Mouse (Mus musculus): ENCODE data around the gene Gp2.
A peak's percentile ranks its signal among the peaks of the same experiment; 100 is the strongest.

The Gp2 gene

DNA sequence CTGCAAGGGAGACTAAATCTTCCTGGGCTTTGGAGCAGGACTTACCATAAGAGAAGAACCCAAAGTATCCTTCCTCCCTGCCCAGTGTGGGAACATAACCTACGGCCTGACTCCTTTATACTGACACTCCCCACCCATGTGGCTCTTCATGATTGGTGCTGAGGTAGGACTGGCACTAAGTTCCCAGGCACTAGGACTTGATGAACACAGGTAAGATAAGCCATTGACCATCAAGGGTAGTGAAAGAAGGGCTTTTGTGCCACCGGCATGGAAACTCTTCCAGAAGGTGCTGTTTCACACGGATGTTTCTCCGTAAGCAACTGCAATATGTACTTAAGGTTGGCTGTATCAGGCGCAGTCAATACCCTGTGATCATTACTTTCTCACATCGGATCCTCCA is at the start of gene Gp2:
Gene Gp2 (minus strand): TSS at position 101 of the 400 bp plus-strand sequence.
- no peak for DNase-seq (ENCODE audit: low spot score in 2 of 2)

DNA sequence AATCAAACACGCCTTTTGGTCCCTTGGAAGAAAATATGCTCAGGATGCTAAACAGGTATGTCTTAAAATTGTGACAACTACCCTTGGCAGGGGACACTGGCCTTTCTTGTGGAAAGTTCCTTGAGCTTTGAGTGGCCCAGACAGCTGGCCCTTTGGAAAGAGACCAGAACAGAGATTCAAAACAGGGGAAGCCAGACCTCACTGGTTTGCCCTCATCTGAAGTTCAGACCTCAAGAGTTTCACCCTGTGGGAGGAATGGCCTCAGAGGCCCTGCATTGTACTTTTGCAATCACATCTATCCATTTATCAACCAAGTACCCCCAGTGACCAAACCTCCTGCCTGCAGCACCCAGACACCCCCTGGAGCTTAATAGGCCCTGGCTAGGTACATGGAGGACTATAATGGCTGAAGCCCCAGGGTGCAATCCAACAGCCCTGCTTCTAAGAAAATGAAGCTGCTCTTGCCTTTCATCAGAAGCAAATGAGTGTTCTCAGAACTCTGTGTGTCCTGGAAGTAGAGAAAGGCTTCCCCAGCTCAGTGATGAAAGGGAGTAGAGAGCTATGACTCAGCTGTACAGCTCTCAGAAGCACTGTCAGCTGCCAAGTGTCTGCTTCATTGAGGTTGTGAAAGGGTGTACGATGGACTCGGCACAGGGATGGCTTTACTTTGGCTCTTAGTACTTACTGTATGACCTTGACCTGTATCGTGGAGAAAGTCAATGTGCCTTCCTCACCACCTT is 31.1 kb upstream of the Gp2 start:
- DNase-seq (ENCODE audit: low spot score in 2 of 2), result no peak

DNA sequence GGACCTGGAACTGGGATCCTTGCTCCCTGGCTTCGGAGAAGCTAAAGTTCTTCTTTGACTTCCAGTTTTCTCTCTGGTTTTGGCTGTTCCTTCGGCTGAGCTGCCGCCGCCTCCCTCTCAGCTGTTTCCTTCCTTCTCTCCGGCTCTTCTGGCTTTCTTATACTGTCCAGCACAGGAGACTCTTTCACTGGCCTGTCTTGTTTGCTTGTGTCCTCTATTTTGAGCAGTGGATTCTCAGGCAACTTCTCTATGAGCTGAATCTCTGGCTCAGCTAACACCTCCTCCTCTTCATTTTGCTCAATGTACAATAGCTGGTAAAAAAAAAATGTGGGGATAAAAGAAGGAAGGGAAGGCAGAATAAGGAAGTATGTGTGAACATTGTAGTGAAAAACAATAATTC is 27.6 kb upstream of the Gp2 start:
- DNase-seq (ENCODE audit: low spot score in 2 of 2), result no peak

DNA sequence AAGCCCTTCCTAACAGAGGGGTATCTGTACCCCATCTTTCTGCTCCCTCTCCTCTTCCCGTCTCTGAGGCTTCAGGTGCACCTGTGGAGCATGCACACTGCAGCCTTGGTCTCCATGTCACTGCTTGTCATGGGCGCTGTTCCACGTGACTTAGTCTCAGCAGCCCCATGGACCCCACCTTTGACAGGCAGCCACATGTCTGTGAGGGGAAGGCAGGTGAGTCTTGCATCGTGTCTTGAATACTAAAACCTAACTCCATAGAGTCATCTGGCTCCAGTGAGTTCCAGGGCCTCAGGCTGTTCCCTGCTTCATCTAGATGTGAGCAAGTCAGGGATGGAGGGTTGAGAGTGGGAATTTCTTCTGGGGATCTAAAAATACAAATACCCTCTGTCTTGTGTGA is 25.1 kb upstream of the Gp2 start:
- DNase-seq (ENCODE audit: low spot score in 2 of 2), result no peak

DNA sequence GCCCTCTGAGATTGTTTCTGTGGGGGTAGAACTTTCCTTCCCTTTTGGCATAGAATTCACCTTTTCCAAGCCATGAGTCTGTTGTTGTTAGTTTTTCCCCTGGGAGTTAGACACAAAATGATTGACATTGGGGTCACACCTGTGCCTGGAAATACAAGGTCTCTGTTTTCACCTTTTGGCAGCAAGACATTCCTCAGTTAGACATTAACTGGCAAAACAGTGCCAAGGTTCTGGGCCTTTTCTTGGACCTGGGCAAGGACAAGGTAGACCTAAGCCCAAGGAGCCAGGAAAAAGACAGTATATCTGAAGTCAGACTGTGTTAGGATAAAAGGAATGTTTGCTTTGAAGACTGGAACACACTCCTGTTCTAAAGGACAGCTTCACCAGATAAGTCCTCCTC is 20.2 kb upstream of the Gp2 start, which contains the start of gene Umod:
Gene Umod (minus strand): TSS at position 27 of the 400 bp plus-strand sequence.
- DNase-seq (ENCODE audit: low spot score in 2 of 2), result no peak

DNA sequence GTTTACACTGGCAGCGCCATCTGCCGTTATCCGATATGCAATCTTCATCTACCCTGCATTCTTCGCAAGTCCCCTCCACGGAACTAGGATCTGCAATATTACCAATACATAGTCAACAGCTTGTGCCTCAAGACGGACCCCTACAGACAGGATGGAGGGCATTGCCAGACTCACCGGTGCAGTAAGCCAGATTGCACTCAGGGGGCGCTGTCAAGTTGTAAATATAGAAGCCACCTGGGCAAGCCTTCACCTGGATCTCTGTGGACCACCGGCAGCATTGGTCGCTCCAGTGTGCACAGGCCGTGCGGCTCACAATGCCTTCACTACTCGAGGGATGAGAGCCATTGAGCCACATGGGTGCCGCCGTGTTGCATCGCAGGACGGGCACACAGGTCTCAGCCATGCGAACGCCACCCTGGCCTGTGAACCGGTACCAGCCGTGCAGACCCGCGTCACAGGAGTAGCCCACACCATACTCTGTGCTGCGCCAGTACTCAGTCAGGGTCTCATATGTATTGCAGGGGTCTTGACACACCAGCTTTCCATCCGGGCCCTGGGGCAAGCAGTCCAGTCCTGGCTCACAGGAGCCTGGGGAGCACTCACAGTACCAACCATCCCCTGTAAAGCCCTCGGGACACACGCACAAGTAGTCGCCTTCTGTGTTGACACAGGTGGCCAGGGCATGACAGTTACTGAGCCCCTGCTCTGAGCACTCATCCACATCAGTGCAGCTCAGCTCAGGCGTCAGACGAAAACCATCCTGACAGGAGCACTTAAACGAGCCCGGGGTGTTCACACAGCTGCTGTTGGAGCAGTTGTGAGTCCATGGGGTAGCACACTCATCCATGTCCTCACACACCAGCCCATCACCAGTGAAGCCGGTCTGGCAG is 17.7 kb upstream of the Gp2 start:
- no peak for DNase-seq (ENCODE audit: low spot score in 2 of 2)

DNA sequence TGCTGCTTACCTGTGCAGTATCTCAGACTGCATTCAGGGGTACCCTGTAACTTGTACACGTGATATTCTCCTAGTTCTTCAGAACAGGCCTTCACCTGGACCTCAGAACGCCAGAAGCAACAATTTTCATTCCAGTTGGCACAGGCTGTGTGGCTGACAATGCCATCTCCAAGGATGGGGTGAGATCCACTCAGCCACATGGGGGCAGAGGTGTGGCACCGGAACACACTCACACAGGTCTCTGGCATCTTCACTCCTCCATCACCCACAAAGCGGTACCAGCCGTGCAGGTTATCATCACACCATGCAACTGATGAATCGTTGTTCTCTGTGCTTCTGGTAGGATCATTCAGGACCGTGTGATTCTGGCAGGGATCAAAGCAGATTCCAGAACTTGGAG is 4.9 kb downstream of the Gp2 start:
- DNase-seq (ENCODE audit: low spot score in 2 of 2), result no peak

DNA sequence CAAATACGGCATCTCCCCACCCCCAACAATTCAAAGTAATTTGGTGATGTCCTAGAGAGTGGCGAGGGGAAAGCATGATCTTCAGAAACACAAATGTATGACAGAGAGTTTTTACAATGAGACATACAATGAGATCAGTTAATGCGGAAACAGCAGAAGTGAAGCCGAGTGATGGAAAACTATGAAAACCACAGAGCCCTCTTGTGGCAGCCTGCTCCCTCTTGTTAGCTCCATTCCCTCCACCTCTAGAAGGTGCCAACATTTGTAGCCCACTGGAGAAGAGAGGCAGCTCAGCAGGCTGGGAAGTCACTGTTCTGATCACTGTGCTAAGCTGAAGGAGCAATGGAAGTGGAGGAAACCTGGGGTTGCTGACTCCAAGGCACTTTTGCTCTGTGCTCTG is 15.2 kb downstream of the Gp2 start:
- peak in 1 of 2 experiments; percentile 5 for DNase-seq (ENCODE audit: low spot score in 2 of 2)

DNA sequence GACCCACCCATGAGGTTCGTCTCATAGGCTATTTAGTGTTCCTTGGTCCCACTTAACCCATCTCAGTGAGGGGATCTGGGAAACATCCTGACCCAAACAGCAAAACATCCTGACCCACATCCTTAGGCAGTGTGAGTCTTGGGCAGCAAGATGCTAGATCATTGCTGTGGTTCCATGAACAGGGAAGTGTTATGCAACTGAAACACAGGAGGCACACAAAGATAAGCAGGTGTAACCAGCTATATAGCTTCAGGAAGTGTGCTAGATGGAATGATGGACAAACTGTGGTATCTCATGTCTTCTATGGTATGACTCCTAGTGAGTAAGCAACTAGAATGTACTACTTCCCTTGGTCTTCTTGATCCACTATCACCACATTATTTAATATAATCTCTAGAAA is 17.1 kb downstream of the Gp2 start:
- DNase-seq (ENCODE audit: low spot score in 2 of 2), result no peak

DNA sequence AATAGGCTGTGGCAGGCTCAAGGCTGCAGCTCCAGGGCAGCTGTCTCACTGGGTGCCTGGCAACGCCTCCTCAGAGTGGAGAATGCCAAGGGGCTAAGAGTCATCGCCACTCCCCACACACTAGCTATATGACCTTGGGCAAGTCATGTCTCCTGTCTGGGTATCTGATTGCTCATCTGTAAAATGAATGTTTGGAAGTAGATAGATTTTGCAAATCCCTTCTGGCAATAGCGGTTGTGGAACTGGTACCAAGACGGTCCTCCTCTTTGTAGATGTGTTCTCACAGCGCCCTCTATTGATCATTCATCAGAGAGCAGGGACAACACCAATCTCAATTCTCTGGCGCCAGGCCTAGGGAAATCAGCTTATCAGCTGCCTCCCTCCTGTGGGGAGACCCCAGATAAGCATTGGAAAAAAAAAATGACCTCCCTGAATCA is 31.9 kb downstream of the Gp2 start:
- DNase-seq (ENCODE audit: low spot score in 2 of 2), result peak; percentile 8 to 49

DNA sequence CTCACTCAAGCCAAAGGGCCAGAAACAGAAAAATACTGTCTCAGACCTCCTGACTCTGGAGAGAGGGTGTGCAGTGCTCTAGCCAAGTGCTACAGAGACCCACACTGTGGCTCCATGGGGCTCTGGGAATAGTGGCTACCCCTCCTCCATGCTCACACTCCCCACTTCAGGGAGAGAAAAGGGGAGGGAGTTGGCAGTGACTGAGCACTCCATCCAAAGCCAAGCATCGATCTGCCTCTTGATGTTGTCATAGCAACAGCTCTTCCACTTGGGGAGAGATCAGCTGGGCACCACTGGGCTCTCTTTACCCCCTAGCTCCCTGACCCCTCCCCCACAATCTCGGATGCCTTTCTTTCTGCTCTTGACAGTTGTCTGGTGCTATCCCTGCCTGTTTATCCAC is 38.4 kb downstream of the Gp2 start:
- DNase-seq (ENCODE audit: low spot score in 2 of 2), result no peak

DNA sequence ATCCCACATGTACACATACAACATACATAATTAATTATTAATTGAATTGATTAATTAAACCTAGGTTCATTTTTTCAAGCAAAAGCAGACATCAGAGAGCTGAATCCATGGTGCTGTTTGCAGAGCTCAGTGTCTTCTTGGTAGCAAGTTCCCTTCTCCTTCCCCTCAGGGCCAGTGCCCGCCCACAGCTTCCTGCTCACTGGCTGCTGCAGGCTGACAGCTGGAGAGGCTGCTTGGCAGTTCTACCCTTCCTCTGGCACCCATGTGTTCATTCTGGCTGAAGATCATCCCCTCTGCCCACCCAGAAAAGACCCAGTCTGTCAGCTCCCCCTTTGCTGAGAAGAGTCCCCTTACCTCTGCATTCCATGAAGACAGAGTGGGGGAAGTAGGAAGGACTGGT is 40.6 kb downstream of the Gp2 start:
- no peak for DNase-seq (ENCODE audit: low spot score in 2 of 2)

DNA sequence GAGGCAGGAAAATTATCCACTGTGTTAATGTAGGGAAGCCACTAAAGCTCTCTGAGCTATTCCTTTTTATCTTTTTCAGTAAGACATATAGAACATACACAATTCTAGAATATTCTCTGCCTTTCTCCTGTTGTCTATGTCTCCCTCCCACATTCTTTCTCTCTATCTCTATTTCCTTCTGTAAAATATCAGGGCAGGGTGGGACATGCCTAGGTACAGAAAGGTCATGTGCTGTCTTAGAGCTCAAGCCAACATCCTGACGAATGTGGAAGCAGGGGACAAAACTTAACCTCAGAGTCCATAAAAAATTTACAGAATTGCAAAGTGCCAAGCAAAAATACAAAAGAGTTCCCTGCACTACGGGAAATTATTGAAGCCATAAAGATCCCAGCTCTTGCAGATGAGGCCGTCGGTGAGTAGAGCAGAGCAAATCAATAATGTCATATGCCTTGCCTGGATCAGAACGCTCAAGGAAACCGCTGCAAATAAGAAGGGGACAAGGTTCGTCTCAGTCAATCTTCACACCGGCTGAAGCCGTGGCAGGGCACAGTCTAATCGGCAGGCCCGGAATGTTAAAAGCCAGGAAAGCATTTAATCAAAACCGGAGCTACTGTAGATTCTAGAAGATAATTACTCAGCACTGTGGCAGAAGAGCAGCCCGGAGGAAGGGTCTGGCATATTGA is 64.9 kb downstream of the Gp2 start:
- no peak for DNase-seq (ENCODE audit: low spot score in 2 of 2)

Data from frontal cortex, postnatal 25 days (tissue).